Mouse (Mus musculus) kidney, adult 2 months (tissue): ENCODE measurements at regions not wholly inside any gene's neighbourhood (a gene's known extent, or its start where the extent isn't known, plus 50 kb on each side); places are given as distances from the start of the nearest gene placed in this dataset.

Experiments used
- DNase-seq: peaks from one replicate; pipeline ENCODE4 v3.0.0; 2021
- H3K27ac ChIP-seq: fragments of 200-500 bp; 2 replicates; pipeline ENCODE4 v1.5.1; 2012; ENCODE audit warnings: low read depth, low read length, control low read depth, inconsistent platforms; ENCODE audit not compliant: insufficient read depth
- H3K27me3 ChIP-seq: fragments of 200-500 bp; replicated peaks from 2 replicates; pipeline ENCODE4 v1.6.1; 2012; ENCODE audit warnings: mild to moderate bottlenecking, moderate library complexity, low read length, inconsistent platforms; ENCODE audit not compliant: control insufficient read depth, insufficient read depth
- H3K36me3 ChIP-seq: fragments of 200-500 bp; 2 replicates; pipeline ENCODE4 v1.6.1; 2012; ENCODE audit warnings: mild to moderate bottlenecking, moderate library complexity, low read length, inconsistent platforms; ENCODE audit not compliant: control insufficient read depth, insufficient read depth
- H3K4me1 ChIP-seq: fragments of 200-500 bp; 2 replicates; pipeline ENCODE4 v1.6.1; 2011; ENCODE audit warnings: low read length; ENCODE audit not compliant: control insufficient read depth, insufficient read depth
- H3K4me3 ChIP-seq: fragments of 200-500 bp; 2 replicates; pipeline ENCODE4 v1.5.1; 2011; ENCODE audit warnings: mild to moderate bottlenecking, low read depth, low read length, control low read depth; ENCODE audit not compliant: insufficient read depth
- CTCF ChIP-seq: fragments of 200-500 bp; conservative IDR thresholded peaks from 2 replicates; pipeline ENCODE4 v1.5.1; 2011; ENCODE audit warnings: low read depth, mild to moderate bottlenecking, control low read depth, low read length, moderate library complexity, mixed read lengths; ENCODE audit not compliant: insufficient read depth, insufficient read length
- POLR2A ChIP-seq: fragments of 200-500 bp; IDR thresholded peaks from one replicate; pipeline ENCODE4 v1.6.1; 2011; ENCODE audit warnings: low read depth, low read length, control low read depth
- WGBS: fragments of 180-500 bp; shearing (Covaris S2); methylation state at CpG from one replicate; pipeline ENCODE4 v1.1.7; 2018; 5-methylcytosine and 5-hydroxymethylcytosine counted together

DNA sequence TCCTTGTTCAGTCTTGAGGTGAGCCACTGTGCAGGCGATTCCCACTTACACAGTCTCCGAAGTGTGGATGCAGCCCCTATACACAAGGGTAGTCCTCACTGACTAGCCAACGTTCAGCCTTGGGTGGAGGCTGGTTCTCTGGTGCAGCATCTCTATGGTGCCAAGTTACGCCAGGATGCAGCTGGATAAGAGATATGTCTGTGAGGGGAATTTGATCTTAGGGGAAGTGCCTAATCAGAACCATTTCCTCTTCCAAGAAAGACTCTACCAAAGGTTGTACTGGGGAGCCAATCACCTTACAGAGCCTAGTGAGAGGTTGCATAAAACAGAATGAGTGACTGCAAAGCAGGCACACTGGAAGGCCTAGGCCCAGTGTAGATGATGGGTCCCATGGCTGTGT, 71.0 kb upstream of the Kcnk2 start:
- no peak overlapping the region for H3K4me3 ChIP-seq
- H3K27me3 ChIP-seq, result no peaks in the 10 kb centered on the region
- no peak for DNase-seq
- H3K27ac ChIP-seq, result no peak overlapping the region
- TF ChIP-seq POLR2A (no peak), CTCF (no peak)
- H3K36me3 ChIP-seq, result no peaks in the 10 kb centered on the region
- 78% methylated on average over 4 of the region's 4 CpGs for WGBS
- H3K4me1 ChIP-seq, result no peaks in the 10 kb centered on the region

DNA sequence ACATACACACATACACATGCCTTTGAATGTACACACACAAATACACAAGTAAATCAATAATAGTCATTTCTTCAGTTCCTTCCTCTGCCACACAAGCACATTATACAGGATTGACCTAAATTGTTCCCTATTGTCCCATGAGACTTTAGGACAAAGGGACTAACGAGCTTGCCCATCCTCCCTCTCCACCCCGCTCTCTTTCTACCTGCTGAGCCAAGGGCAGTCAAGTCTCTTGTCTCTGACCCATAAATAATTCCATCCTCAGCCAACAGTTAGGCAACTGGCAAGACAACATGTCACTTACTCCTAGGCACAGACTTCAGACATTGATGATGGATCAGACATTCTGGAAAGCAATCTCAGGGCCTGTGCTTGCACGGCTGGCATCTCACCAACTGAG, 56.3 kb upstream of the Kcnk2 start:
- 88% methylated on average over 3 of the region's 3 CpGs for WGBS
- no peak for DNase-seq
- no peaks in the 10 kb centered on the region; the same call in 1 of the 2 replicates for H3K27me3 ChIP-seq
- H3K4me1 ChIP-seq, result no peaks in the 10 kb centered on the region
- H3K4me3 ChIP-seq, result no peak overlapping the region
- no peaks in the 10 kb centered on the region for H3K36me3 ChIP-seq
- no peak overlapping the region for H3K27ac ChIP-seq
- TF ChIP-seq POLR2A (no peak), CTCF (no peak)
